Mouse (Mus musculus) cortical plate, adult 2 months (tissue): ENCODE data around the gene Tnxb.

Experiments used
- CTCF ChIP-seq: fragments of 200-500 bp; IDR thresholded peaks from 2 replicates; pipeline ENCODE4 v1.5.1; 2011; ENCODE audit warnings: mild to moderate bottlenecking, control low read depth, low read length; ENCODE audit not compliant: insufficient read depth; ENCODE audit errors: extremely low read depth
- POLR2A ChIP-seq: fragments of 200-500 bp; IDR thresholded peaks from 2 replicates; pipeline ENCODE4 v1.6.1; 2011; ENCODE audit warnings: mild to moderate bottlenecking, low read length, control low read depth; ENCODE audit not compliant: insufficient read depth; ENCODE audit errors: extremely low read depth

GRCm38 (mm10) chr17:34670235-34670634 is at the start of gene Tnxb:
- TF ChIP-seq POLR2A (no peak), CTCF (no peak)
